Comparison of ENCODE assay signal across 9 mouse cellular contexts in the genomic region with DNA sequence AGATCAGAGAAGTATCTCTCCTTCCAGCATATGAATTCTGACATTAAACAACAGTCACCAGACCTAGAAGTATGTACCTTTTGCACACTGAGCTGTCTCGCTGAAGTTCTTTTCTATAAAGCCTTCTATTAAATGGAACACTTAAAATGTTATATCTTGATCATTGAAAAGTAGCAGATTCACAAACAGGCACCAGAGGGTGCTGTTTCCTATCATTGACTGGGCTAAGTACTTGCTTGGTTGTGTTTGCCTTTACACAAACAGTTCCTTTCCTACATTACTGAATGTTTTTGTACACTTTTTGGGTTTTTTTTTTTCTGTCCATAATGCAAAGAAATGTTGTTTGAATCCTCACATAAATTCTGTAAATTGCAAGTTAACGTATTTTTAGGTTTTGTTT. TPM values are rescaled to one million over a fixed set of nuclear protein-coding genes. Genes with fewer than 3 reads are reported as not detected.
A peak's percentile ranks its signal among the peaks of the same experiment; 100 is the strongest.
DNase-seq lines count a peak whose midpoint lies in the region.
"Had no signal": no experiment of that assay in that cellular context is flagged by ENCODE, and none has a peak within 500 bp of the region (broad histone marks: within the 10 kb centered on the region; RNA-seq: fewer than 3 reads in every experiment).

No protein-coding gene starts in this region.

- H3K27me3 ChIP-seq in splenic B cell, adult 2 months (ENCODE audit: control insufficient read depth, insufficient read depth, low read length, poor library complexity, severe bottlenecking) = no peaks in the 10 kb centered on the region
- H3K27me3 ChIP-seq: stomach, embryonic 15.5 days had no signal

- DNase-seq in adrenal gland, postnatal 14 days = peak; percentile 51
- DNase-seq in adrenal gland, postnatal 4 days (ENCODE audit: low spot score in 2 of 2) = no peak
- DNase-seq in left cerebral cortex, adult 18-20 months (ENCODE audit: low spot score in 2 of 2) = peak; percentile 27 to 47
- DNase-seq in left cerebral cortex, postnatal 36 days (ENCODE audit: low spot score in 2 of 2) = no peak
- DNase-seq in NIH3T3 (ENCODE audit: low read depth) = peak; percentile 79
- peak; percentile 83 for DNase-seq in induced T-regulatory cell, adult 2 months (ENCODE audit: low read depth)
- DNase-seq in splenic B cell, adult 2 months (ENCODE audit: low read depth, low spot score) = peak; percentile 80
- DNase-seq in urinary bladder, postnatal 10 days (ENCODE audit: low spot score) = no peak

- H3K36me3 ChIP-seq in splenic B cell, adult 2 months (ENCODE audit: control insufficient read depth, insufficient read depth, low read length, poor library complexity, severe bottlenecking) = no peaks in the 10 kb centered on the region
- H3K36me3 ChIP-seq: stomach, embryonic 15.5 days had no signal

- intact Hi-C loops in left cerebral cortex, postnatal 36 days (cut with DNase I) = no loop called here

RNA-seq across cellular contexts. Expression of gene Lims1, which starts 35.9 kb away (rescaled TPM):
- 51.8 and 54.9 TPM in 2 replicates for total RNA-seq in adrenal gland, postnatal 14 days (2021)
- total RNA-seq in adrenal gland, postnatal 4 days (2021) = 10 to 100 TPM; 78.3 to 80.1 TPM
- 10 to 100 TPM; 22.1 to 22.7 TPM for total RNA-seq in left cerebral cortex, adult 18-20 months (2021)
- total RNA-seq in left cerebral cortex, postnatal 36 days (2021) = 10 to 100 TPM; 21.2 to 23.2 TPM

Comparison
In these comparisons a context has a peak if more than half of its experiments do, and no peak if none do; other contexts are left out.
1. DNase-seq: peak in adrenal gland, postnatal 14 days (single experiment), left cerebral cortex, adult 18-20 months (2 of 2), NIH3T3 (single experiment), induced T-regulatory cell, adult 2 months (single experiment) and splenic B cell, adult 2 months (single experiment); none in adrenal gland, postnatal 4 days (0 of 2), left cerebral cortex, postnatal 36 days (0 of 2) and urinary bladder, postnatal 10 days (single experiment).